Mouse (Mus musculus) stomach, adult 2 months (tissue): ENCODE measurements around the gene Phf21a. TPM values are rescaled to one million over a fixed set of nuclear protein-coding genes. Genes with fewer than 3 reads are reported as not detected.

Experiments used
- polyA plus RNA-seq: library from polyadenylated mRNA; depleted of rRNA; stranded (reverse); fragments of >200 nt; gene quantifications from 2 replicates; pipeline ENCODE4 v1.2.3, GENCODE M21; 2012; rRNA removed

Gene Phf21a
- 6.2 and 9.8 TPM in 2 replicates for polyA plus RNA-seq

GRCm38 (mm10) chr2:92092817-92093216 is at the start of gene Phf21a:
Phf21a (plus strand) TSS chr2:92093117.

GRCm38 (mm10) chr2:92374514-92374913 is 281.6 kb downstream of the Phf21a start, which contains the start of the genes Pex16 and Large2:
Pex16 (plus strand) TSS chr2:92374676.
Large2 (minus strand) TSS chr2:92374869.

GRCm38 (mm10) chr2:92381901-92382588 is 289.1 kb downstream of the Phf21a start, which contains the start of gene 1700029I15Rik:
1700029I15Rik (plus strand) TSS chr2:92382538.

GRCm38 (mm10) chr2:92401091-92401561 is 308.2 kb downstream of the Phf21a start, which contains the start of gene Mapk8ip1:
Mapk8ip1 (minus strand) TSS chr2:92401263.

Other genes with a start within 250 kb of the Phf21a start
- 0.35 and 0.68 TPM in 2 replicates for gene Chrm4, start 165.9 kb upstream of the Phf21a start, polyA plus RNA-seq
- gene Mdk, start 160.8 kb upstream of the Phf21a start, polyA plus RNA-seq, result 1.5 and 3.3 TPM in 2 replicates
- not detected in 2 replicates for gene Gm9821, start 147.4 kb upstream of the Phf21a start, polyA plus RNA-seq
- 79.4 and 88.3 TPM in 2 replicates for gene Dgkz, start 117.3 kb upstream of the Phf21a start, polyA plus RNA-seq
- 31.6 and 34.0 TPM in 2 replicates for gene Creb3l1, start 68.6 kb upstream of the Phf21a start, polyA plus RNA-seq